Mouse (Mus musculus): ENCODE measurements around the gene Alg14.

- TF ChIP-seq CTCF (IDR thresholded peaks at IDR 0.05; ENCODE audit: extremely low read depth, insufficient read length, insufficient replicate concordance, low read depth, low read length) (no peak), POLR2A (IDR thresholded peaks at IDR 0.05; ENCODE audit: low read depth, low read length) (no peak)
Observed at GRCm38 (mm10) chr3:121375541-121376129, 84.1 kb downstream of the Alg14 start.

Data from small intestine, adult 2 months (tissue).